Mouse (Mus musculus) cerebellum, adult 18-20 months (tissue): ENCODE data around the gene Arid5a.

Experiments
- DNase-seq, 2 experiments: peaks; one replicate each; pipeline ENCODE4 v3.0.0; 2021

Gene Arid5a

GRCm38 (mm10) chr1:36326815-36327214 is 19.3 kb downstream of the Arid5a start:
- DNase-seq: no peak

- DNase-seq: no peak
These were observed 24.2 kb downstream of the Arid5a start for GRCm38 (mm10) chr1:36331743-36332142.

GRCm38 (mm10) chr1:36332955-36333887 is 25.7 kb downstream of the Arid5a start:
- DNase-seq: no peak

- DNase-seq: no peak
These were observed 35.0 kb downstream of the Arid5a start for GRCm38 (mm10) chr1:36342547-36342946.

GRCm38 (mm10) chr1:36352351-36352750 is 44.8 kb downstream of the Arid5a start:
- DNase-seq: no peak

GRCm38 (mm10) chr1:36356955-36357695 is 49.6 kb downstream of the Arid5a start:
- DNase-seq: no peak

- peak in 1 of 2 experiments; percentile 13 for DNase-seq
These were observed 60.2 kb downstream of the Arid5a start for GRCm38 (mm10) chr1:36367698-36368097.

- peak; percentile 24 to 51 for DNase-seq
These were observed 60.8 kb downstream of the Arid5a start for GRCm38 (mm10) chr1:36368112-36368968.

- DNase-seq: peak; percentile 78 to 94
These were observed 61.6 kb downstream of the Arid5a start, which contains the start of gene Kansl3 for GRCm38 (mm10) chr1:36368969-36369645. Kansl3 (minus strand) TSS chr1:36369181.

- DNase-seq: no peak
These were observed 63.4 kb downstream of the Arid5a start for GRCm38 (mm10) chr1:36370918-36371317.

- no peak for DNase-seq
These were observed 64.7 kb downstream of the Arid5a start, which contains the start of gene Fer1l5 for GRCm38 (mm10) chr1:36371934-36372845. Fer1l5 (plus strand) TSS chr1:36372291.
